Mouse (Mus musculus): ENCODE data around the gene Sh3pxd2a.

Gene Sh3pxd2a

GRCm38 (mm10) chr19:47491853-47492252 lies 27.7 kb upstream of the Sh3pxd2a start:
- no peak for DNase-seq (ENCODE audit: low spot score in 2 of 2)

GRCm38 (mm10) chr19:47489233-47489632 lies 25.0 kb upstream of the Sh3pxd2a start:
- DNase-seq (ENCODE audit: low spot score in 2 of 2) = no peak

- DNase-seq (ENCODE audit: low spot score in 2 of 2) = peak in 1 of 2 experiments; percentile 40
Measured at GRCm38 (mm10) chr19:47488250-47488649, 24.0 kb upstream of the Sh3pxd2a start.

- DNase-seq (ENCODE audit: low spot score in 2 of 2) = no peak
Measured at GRCm38 (mm10) chr19:47487572-47487971, 23.4 kb upstream of the Sh3pxd2a start.

GRCm38 (mm10) chr19:47485997-47486566 lies 21.9 kb upstream of the Sh3pxd2a start:
- DNase-seq (ENCODE audit: low spot score in 2 of 2) = no peak

- no peak for DNase-seq (ENCODE audit: low spot score in 2 of 2)
Measured at GRCm38 (mm10) chr19:47484110-47484509, 19.9 kb upstream of the Sh3pxd2a start.

- no peak for DNase-seq (ENCODE audit: low spot score in 2 of 2)
Measured at GRCm38 (mm10) chr19:47483346-47483745, 19.1 kb upstream of the Sh3pxd2a start.

GRCm38 (mm10) chr19:47473453-47473852 lies 9.3 kb upstream of the Sh3pxd2a start:
- no peak for DNase-seq (ENCODE audit: low spot score in 2 of 2)

- DNase-seq (ENCODE audit: low spot score in 2 of 2) = no peak
Measured at GRCm38 (mm10) chr19:47472881-47473400, 8.7 kb upstream of the Sh3pxd2a start.

GRCm38 (mm10) chr19:47471808-47472207 lies 7.6 kb upstream of the Sh3pxd2a start:
- DNase-seq (ENCODE audit: low spot score in 2 of 2) = no peak

- DNase-seq (ENCODE audit: low spot score in 2 of 2) = no peak
Measured at GRCm38 (mm10) chr19:47468750-47469149, 4.5 kb upstream of the Sh3pxd2a start.

GRCm38 (mm10) chr19:47466775-47467174 lies 2.6 kb upstream of the Sh3pxd2a start:
- no peak for DNase-seq (ENCODE audit: low spot score in 2 of 2)

GRCm38 (mm10) chr19:47465467-47465866 lies 1.3 kb upstream of the Sh3pxd2a start:
- no peak for DNase-seq (ENCODE audit: low spot score in 2 of 2)

- DNase-seq (ENCODE audit: low spot score in 2 of 2) = peak; percentile 81 to 94
Measured at GRCm38 (mm10) chr19:47463636-47464303, 431 bp downstream of the Sh3pxd2a start.

- no peak for DNase-seq (ENCODE audit: low spot score in 2 of 2)
Measured at GRCm38 (mm10) chr19:47463206-47463605, 995 bp downstream of the Sh3pxd2a start.

- no peak for DNase-seq (ENCODE audit: low spot score in 2 of 2)
Measured at GRCm38 (mm10) chr19:47462725-47463124, 1.5 kb downstream of the Sh3pxd2a start.

- DNase-seq (ENCODE audit: low spot score in 2 of 2) = no peak
Measured at GRCm38 (mm10) chr19:47461838-47462237, 2.4 kb downstream of the Sh3pxd2a start.

- no peak for DNase-seq (ENCODE audit: low spot score in 2 of 2)
Measured at GRCm38 (mm10) chr19:47461386-47461785, 2.8 kb downstream of the Sh3pxd2a start.

GRCm38 (mm10) chr19:47460120-47460960 lies 3.9 kb downstream of the Sh3pxd2a start:
- DNase-seq (ENCODE audit: low spot score in 2 of 2) = no peak

GRCm38 (mm10) chr19:47459214-47459613 lies 5.0 kb downstream of the Sh3pxd2a start:
- no peak for DNase-seq (ENCODE audit: low spot score in 2 of 2)

- no peak for DNase-seq (ENCODE audit: low spot score in 2 of 2)
Measured at GRCm38 (mm10) chr19:47458504-47459161, 5.6 kb downstream of the Sh3pxd2a start.
